Mouse (Mus musculus): ENCODE data around the gene Serpinb9b.
A peak's percentile ranks its signal among the peaks of the same experiment; 100 is the strongest.

The Serpinb9b gene

DNA sequence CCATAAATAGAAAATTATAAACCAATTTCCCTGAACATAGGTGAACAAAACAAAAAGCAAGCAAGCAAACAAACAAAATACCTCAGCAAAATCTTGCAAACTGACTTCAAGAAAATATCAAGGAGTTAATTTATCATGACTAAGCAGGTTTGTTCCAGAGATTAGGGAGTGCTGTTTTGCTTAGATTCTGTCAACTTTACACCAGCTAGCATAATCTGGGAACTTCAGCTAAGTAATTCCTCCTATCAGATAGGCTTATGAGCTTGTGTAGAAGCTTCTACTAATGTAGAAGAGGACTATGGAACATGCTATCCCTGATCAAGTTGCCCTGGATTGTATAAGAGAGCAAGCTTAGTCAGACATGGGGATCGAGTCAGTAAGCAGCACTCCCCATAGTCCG lies 20.0 kb downstream of the Serpinb9b start:
- no peak for DNase-seq

DNA sequence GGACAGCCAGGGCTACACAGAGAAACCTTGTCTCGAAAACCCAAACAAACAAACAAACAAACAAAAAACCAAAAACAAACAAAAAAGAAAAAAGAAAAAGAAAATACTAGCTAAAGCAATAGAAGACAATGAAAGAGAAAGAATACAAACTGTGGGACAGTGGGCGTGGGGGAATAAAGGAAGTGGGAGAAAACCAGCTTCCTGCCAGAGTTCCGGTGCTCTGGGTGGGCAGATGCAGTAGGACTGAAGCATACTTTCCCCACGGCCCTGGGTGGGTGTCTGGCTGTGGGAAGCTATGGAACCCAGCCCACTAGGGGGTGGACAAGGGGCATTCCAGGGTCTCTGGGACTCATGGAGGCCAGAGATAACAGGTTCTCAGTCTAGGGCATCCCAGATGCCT lies 21.0 kb downstream of the Serpinb9b start:
- no peak for DNase-seq

DNA sequence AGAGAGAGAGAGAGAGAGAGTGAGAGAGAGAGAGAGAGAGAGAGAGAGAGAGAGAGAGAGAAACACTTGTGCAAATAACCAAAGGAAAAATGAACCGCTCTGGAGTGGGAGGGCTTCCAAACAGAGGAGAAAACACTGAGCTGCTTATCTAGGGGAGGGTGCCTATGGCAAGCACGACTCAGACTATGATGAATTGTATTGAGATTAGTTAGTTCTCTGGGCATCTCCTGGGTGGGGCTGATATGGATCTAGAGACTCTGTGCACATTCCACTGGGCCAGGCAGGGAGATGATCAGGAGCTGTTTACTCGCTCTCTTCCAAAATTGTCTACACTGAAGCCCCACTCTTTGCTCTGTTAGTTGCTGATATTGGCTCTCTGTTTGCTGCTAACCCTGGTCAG lies 24.5 kb downstream of the Serpinb9b start:
- no peak for DNase-seq

DNA sequence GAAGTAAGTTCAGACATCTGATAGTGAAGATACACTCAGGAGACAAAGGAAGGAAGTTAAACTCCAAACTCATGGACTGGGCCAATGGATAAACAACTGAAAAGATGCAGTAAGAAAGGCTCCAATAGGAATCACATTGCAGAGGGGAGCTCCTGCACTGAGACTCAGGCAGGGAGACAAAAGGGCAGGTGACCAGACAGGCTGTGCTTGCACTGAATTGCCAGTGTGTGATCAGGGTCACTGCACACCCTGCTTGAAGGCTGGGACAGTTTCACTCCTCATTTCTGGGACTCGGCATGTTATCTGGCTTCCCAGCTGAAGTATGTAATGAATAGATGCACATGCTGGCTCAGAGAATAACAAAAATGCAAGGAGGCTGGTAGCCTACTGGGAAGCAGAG lies 35.8 kb downstream of the Serpinb9b start:
- no peak for DNase-seq

DNA sequence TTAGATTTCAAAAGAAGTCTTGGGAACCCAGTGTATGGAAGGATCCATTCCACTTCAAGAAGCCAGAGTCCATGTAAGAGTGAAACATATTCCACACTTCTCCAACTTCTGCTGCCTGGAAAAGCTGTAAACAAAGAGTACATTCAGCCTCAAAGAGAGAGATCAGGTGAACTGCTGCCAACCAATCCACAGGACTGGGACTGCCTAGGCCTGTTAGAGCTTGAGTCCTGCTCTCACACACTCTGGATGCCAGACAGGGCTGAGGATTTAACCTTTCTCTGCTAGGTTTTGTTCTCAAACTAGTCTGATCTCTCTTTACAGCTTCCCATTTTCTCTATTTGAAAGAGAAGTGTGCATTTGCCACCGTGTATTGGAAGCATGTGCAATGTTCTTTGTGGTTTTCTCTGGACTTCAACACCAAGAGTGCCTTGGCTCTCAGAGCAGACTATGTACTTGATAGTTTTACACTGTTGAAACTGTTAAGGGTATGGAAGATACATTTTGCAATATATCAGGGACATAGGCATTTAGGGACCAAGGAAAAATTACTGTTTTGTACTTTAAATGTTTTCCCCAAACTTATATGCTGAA lies 40.3 kb downstream of the Serpinb9b start:
- no peak for DNase-seq

DNA sequence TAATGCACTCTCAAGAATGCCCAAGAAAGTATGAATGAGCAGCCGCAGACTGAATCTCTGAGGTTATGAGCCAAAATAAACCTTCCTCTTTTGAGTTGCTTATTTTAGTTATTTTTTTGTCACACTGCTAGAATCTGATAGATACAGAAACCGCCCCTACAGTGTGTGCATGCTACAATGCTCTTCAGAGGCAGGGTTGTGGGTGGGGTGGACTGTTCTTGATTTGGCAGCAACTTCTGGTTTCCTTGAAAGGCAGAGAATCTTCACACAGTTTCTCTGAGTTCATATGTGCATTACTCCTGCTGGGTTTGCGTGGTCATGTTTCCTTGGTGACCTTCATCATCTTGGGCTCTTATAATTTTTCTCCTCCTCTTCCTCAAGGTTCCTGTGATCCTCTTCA lies 40.9 kb downstream of the Serpinb9b start:
- no peak for DNase-seq

DNA sequence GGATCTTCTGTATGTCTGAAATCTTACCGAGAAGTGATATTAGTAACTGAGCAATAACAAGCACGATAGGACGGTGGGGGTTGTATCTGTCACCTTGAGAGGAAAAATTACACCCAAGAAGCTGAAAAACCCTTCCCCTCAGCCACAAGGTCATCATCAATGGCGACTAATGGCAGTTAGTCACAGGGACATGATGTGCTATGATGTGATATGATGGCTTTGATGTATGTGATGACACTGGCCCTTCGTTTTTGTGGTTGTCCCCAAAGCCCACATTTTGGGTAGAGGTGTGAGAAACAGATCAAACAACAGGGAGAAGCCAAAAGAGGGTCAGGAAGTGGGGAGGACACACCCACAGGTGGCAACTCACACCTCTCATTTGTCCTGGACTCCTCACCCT lies 44.6 kb downstream of the Serpinb9b start:
- DNase-seq, result no peak

DNA sequence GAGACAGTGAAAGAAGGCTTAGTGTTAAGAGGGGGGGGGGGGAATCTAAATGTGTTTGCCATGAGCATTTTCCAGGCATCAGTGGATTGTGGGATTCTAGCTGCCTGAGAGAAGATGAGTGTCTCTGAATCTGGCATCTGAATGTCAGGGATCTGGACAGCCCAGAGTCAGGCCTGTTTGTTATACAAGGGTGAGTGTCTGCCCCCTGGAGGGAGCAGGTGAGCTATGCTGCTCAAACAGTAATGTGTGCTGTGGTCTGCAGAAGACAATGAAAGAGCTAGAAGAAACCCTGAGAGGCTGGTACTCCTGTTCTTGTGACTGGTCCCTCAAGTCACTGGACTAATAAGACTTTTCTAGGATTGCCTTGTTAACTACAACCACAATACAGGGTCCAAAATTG lies 46.8 kb downstream of the Serpinb9b start:
- peak; percentile 52 to 62 for DNase-seq

DNA sequence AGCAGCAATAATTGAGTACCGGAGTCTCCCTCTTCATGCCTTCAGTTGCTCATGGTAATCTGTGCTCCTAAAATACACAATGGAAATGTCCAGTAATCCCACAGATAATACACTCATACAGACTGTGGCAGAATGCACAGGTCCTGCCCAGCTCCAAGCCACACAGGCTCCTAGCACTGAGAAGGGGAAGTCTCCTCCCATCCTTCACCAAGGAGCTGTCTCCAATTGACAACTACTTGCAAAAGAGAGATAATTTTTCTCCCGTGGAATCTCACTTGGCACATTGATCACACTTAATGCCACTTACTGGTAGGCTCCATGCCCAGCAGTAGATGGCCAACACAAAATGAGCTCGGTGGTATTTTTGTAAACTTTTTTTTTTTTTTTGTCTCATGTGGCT lies 49.0 kb downstream of the Serpinb9b start:
- no peak for DNase-seq

DNA sequence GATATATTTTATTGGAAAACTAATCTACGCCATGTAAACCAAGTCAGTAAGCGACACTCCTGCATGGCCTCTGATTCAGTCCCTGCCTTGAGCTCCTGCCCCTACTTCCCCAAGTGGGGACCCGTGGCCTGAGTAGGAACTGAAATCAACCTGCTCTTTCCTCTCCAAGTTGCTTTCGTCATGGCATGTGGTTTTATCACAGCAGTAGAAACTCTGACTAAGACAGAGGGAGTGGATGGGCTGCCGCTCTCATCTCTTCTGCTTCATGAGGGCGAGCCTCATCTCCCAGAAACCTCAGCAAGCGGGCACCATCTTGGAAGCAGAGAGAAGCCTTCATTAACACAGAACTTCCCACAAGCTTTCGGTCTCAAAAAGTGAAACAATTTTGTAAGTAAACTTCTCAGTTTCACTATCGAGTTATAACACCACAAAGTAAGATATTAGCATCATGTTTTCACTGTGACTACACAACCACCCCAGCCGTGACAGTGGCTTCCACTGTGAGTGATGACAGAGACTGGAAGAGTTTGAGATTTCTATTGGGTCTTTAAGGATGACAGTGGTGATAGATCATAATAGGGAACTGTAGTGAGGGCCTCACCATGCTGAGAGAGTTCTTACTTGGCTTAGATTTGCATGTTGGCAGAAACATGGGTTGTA lies 49.9 kb downstream of the Serpinb9b start:
- DNase-seq, result peak in 1 of 2 experiments; percentile 21

DNA sequence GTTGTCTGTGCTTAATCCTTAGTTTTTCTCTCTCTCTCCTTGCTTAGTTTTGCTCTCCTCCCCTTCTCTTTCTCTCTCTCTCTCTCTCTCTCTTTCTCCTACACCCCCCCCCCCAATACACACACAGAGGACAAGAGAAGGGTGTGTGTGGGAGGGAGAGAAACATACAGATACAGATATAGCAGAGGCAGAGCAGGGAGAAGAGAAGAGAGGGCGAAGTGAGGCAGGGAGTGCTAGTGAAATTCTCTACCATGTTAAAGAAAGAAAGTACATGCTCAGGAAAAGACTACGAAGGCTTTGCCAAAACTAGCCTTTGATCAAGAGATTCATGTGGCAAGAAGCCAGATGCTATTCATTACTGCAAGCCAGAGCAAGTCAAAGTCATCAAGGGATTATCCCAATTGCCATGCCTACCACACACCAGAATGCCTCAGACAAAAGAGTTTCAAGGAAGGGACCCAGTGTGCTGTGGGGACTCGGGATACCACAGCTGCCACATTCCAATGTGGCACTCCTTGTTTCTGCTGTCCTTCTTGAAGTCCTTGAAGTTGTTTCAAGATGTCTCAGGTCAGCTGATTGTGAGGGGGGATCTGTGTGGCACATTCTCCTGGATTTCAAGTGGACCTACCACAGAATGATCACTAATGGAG lies 51.0 kb downstream of the Serpinb9b start, which contains the start of gene Serpinb1b:
Gene Serpinb1b (plus strand): TSS at position 520 of the 650 bp plus-strand sequence.
- no peak for DNase-seq

DNA sequence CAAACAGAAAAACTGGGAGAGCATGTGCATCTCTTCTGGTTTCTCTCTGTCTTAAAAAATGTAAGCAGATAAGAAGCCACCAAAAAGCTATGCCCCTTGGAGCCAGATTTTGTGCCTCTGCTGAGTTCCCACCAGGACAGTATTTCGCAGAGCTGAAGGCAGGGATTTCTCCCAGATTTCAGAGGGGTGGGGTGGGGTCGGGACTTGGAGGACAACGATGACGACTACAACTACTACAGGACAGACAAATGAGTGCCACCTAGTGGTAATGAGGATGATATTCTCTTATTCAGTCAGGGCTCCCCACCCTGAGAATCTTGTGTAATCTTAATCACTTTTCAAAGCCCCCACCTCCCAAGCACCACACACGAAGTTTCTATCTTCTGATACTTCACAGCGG lies 52.2 kb downstream of the Serpinb9b start:
- no peak for DNase-seq

DNA sequence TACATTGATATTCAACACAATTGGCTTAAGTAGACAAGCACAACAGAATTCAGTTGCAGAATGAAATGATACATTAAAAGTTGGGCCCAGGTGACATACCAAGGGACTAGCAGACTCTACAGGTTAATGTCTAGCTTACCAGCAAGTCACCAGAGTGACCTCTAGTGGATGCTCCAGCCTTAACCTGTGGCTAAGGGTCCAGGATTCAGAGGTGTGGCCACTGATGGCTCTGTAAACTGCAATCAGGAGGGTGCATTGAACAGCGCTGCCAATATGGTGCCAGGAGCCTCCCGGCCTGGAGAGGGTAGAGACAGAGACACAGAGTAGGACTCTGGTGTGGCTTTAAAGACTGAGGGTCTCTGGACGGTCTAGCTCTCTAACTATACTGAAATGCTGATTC lies 53.1 kb downstream of the Serpinb9b start:
- DNase-seq, result peak; percentile 27 to 46

DNA sequence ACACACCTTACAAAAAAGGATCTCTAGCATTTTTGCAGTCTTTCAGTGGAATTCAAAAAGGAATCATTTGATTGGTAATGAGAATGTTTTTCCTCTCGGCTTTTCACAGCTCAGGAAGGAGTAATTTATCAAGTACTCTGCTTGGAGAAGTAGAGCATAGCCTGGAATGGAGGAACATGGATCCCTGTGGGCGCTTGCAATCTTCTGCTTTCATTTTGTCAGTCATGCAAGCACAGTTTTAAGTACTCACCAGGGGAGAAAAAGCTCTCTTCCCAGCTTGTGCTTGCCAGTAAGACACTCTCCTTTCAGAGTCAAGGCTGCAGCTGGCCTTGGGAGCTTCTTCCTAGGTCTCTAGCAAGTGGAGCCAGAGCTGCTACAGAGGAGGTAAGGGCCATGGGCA lies 56.6 kb downstream of the Serpinb9b start:
- no peak for DNase-seq

DNA sequence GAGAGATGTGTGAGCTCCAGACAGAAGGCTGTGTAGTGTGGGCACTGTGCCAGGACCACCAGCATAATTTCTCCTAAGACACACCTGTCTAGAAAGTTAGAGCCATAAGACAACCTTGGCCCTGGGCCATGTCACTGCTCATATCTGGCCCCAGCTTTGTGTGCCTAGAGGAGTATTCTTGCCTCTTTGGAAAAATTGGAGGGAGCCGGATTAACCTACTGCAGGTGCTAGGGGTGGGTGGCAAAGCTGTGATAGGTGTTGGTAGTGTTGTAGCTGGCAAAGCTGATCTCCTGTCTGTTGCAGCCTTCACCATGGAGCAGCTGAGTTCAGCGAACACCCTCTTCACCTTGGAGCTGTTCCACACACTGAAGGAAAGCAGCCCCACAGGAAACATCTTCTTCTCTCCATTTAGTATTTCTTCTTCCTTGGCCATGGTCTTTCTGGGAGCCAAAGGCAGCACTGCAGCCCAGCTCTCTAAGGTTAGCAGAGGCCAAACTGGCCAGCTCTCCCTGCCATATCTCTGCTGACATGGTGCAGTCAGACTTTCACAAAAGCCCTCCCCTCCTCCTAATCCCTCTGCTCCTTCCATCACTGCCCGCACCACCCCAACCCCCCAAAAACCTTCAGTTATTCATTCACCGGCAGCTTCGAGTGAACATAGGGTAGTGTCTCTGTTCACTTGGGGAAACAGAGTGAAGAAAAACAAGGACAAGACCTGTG lies 57.9 kb downstream of the Serpinb9b start:
- DNase-seq, result no peak

DNA sequence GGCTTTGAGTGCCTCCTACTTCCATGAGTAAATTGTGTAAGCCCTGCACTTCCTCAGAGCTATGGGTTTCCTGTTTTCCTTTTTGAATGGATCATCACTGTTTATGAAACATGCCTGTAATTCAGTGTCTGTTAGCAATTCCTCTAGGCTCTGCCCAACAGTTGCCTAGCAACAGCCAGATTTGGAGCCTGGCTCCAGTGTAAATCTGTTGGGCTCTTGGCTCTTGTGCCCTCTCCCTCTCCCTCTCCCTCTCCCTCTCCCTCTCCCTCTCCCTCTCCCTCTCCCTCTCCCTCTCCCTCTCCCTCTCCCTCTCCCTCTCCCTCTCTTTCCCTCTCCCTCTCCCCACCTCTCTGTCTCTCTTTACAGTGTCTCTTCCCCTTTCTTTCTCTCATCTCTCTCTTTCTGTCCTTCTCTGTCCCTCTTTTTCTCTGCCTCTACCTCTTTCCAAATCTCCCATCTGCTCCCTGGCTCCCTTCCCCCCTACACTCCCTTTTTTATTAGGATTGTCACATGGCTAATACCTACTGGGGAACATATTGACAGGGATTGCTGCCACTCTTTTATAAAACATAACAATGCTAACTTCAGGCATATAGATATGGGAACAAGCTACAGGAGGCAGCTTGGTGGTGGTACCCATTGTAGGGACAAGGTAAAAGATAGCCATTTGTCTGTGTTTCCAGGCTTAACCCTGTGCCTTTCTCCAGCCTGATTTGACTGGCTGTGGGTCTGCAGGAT lies 58.6 kb downstream of the Serpinb9b start:
- DNase-seq, result peak; percentile 39 to 71

DNA sequence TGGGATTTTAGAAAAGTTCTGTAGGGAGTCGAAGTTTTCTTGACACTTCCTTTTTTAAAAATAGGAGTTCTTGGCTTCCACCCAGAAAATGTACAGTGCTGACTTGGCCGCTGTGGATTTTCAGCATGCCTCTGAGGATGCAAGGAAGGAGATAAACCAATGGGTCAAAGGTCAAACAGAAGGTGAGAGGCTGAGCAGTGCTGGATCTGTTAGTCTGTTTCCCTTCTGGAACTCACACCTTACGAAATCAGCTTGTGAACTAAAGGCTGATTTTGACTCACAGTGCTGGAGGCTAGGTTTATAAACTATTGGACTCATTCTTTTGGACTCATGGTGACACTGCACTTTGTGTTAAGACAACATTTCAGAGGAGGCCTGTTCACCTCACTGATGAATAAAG lies 62.4 kb downstream of the Serpinb9b start:
- DNase-seq, result no peak

DNA sequence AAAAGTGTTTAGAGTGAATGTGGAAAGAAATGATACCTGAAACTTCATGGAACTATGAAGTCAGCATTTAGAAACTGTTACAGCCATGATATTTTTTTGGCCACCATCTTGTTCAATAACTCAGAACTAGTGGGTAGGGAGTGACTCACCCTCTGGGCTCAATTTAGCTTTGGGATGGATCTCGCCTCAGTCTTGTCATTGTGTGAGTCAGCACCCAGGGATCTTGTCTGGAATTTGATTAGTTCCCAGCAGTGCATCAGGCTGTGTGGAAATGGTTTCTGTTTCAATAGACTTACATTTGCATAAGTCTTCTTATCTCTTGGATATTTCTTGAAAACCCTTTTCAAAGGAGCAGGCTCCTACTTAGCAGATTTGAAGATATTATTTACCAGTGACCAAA lies 63.3 kb downstream of the Serpinb9b start:
- no peak for DNase-seq

DNA sequence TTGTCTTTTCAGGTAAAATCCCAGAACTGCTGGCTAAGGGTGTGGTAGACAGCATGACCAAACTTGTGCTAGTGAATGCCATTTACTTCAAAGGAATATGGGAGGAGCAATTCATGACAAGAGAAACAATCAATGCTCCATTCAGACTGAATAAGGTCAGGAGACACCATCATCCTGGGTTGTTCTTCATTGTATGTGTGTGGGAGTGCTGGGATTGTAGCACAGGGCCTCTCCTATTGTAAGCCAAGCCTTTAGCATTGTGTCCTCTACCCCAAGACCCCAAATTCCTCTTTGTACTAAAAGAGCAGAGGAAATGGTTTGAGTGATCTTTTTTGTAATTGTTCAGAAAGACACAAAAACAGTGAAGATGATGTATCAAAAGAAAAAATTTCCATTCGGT lies 64.1 kb downstream of the Serpinb9b start:
- no peak for DNase-seq

Measured in lung, postnatal 4 days (tissue).